Mouse (Mus musculus): ENCODE measurements at regions not wholly inside any gene's neighbourhood (a gene's known extent, or its start where the extent isn't known, plus 50 kb on each side); places are given as distances from the start of the nearest gene placed in this dataset.

DNA sequence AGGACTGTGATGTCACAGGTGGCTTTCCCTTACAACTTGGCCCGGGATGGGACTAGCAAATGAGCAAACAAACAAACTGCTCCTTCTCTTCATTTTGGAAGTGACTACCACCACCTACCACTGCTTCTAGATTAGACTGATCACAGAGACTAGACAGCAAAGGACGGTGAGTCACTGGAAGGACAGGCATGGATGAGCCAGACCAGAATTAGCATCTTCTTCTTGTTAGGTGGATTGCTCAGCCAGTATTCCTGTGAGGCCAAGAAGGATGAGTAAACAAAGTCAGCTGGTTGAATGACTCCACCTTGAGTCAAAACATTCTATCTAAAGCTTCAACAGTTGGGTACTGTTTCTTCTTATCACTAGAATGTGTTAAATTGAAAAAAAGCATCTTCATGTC is 385.1 kb upstream of the Mon1b start:
- no peak for DNase-seq

GRCm38 (mm10) chr8:113254076-113254475 is 381.3 kb upstream of the Mon1b start:
- no peak for DNase-seq

GRCm38 (mm10) chr8:113259477-113259876 is 375.9 kb upstream of the Mon1b start:
- DNase-seq = no peak

DNA sequence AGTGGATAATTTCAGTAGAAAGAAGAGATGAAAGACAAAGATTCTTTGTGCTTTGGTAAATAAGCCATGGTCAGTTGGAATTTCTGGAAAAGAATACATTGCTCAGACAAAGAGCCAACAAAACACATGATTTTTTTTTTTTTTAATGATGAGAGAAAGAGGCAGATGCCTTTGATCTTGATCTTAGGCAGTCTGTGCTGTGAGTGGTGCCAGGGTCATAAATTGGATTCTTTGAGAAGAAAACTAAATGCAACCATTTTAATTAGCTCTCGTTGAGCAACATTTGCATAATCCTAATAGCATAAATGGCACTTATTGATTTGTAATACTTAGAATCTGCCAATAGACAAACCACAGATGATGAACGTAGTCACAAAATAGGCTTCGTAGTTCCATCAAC is 372.1 kb upstream of the Mon1b start:
- DNase-seq = no peak

- no peak for DNase-seq
These were observed 364.1 kb upstream of the Mon1b start for GRCm38 (mm10) chr8:113271262-113271661.

GRCm38 (mm10) chr8:113300273-113300843 is 335.0 kb upstream of the Mon1b start:
- peak in 1 of 2 experiments; percentile 2 for DNase-seq

DNA sequence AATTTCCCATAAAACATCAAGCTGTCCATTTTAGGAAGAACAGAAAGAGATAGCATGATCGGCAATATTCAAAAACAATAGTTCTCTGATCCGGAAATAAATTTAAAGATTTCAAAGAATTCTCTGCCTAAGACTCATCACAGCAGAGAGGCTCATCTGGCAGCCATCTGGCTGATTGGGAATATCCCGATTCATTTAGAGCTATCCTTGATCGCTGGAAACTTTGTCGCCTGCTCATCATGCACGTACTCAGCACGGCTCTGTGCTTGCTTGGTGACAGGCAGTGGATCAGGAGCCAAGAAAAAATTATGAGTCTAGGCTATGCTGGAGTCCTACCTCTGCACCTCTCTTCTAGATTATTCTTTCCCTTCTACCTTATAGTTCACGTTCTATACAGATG is 332.0 kb upstream of the Mon1b start:
- DNase-seq = no peak

DNA sequence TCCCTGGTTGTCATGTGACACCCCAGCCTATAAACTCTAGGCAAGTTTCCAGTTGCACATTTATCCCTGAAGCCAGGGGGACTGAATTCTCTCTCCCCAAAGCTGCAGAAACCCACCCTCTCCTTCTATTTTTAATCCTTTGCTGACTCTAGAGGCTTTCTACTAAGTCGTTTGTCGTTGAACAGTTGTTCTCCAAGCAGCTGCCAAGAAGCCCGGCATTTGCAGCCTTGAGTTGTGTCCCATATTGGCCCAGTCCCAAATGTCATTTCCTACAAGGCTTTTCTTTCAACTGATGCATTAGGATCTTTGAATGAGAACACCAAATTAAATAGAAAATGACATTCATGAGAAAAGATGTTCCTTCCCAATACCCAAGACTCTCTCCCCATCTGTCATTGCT is 318.2 kb upstream of the Mon1b start:
- DNase-seq = peak; percentile 56 to 61

DNA sequence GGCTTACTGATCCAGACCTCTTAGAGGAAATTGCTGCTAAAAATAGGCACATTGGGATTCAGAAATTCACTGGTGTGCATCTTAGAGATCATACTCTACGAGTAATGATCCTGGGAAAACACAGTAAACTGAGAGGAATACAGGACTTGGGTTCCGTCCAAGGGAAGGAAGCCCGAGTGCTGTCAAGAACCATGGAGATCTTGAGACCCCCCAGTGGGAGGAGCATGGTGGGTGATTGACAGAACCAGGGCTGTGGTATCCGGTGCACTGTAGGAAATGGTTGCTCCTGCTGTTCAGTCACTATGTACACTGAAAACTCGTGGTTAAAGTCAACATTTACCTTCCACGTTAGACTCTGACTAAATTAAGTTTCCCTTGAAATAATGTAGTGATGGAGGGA is 303.8 kb upstream of the Mon1b start:
- peak; percentile 37 to 64 for DNase-seq

DNA sequence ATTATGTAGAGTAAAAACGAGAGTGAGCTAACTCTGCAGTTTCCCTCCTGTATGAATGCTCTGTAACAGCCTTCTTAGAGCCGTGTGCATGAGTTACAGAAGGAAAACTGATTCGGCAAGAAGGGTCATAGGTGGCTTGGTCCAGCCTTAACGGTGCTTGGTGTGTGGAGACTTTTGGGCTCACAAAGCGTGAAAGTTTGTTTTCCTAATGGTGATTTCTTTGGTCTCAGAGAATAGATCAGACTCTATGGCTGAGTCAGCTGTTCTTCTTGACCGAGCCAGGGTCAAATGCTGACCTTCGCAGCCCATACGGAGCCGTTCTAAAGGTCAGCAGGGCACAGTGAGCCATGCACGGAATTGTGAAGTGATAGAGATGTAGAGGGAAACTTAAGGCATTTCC is 294.1 kb upstream of the Mon1b start:
- DNase-seq = no peak

- DNase-seq = no peak
These were observed 273.5 kb upstream of the Mon1b start for GRCm38 (mm10) chr8:113361900-113362299.

DNA sequence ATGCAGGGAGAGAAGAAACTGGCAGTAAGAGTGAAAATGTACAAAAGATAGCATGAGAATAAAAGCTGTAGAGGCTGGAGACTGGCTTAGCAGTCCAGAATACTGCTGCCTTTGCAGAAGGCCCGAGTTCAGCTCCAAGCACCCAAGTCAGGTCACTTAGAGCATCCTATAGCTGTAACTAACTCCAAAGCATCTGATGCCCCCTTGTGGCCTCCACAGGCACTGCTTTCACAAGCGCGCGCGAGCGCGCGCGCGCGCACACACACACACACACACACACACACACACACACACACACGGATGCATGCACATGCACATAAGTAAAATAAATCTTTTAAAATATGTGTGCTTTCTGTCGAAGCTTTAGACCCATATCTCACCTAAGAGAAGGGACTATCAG is 271.2 kb upstream of the Mon1b start:
- no peak for DNase-seq

DNA sequence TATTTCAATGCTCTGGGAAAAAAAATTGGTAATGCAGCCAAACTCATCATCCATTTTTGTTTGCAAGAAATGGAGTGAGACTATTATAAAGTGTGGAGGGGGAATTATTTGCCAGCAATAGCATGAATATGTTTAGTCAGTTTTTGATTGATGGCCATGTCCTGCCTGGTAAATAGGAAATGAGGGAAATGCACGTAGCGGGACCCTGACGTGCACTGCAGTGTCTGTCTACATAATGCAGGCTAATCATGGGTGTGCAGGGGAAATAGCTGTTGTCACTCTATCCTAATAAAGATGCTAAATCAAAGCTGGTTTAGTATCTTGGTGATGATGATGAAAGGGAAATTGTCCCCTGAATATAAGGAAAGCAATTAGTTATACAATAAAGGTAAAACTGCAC is 251.9 kb upstream of the Mon1b start:
- DNase-seq = no peak

GRCm38 (mm10) chr8:113383974-113384373 is 251.4 kb upstream of the Mon1b start:
- peak in 1 of 2 experiments; percentile 25 for DNase-seq

GRCm38 (mm10) chr8:113389504-113389903 is 245.9 kb upstream of the Mon1b start:
- DNase-seq = no peak

- no peak for DNase-seq
These were observed 245.3 kb upstream of the Mon1b start for GRCm38 (mm10) chr8:113390038-113390437.

DNA sequence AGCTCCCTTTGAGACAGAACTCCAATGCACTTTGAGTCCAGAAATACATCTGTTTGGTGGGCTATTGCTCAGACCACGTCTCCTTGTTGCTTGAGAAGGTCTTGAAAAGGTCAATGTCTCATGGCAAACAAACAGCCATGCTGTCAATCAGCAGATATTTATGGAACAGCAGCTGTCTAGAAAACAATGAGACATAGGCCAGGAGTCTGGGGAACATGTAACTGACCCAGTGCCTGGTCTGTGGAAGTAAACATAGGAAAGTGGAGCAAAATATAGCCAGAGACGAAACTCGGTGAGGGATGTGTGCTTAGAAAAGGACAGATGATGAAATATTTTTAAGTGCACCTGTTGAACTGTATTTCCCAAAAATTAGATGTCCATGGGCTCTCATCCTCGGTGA is 241.1 kb upstream of the Mon1b start:
- no peak for DNase-seq

DNA sequence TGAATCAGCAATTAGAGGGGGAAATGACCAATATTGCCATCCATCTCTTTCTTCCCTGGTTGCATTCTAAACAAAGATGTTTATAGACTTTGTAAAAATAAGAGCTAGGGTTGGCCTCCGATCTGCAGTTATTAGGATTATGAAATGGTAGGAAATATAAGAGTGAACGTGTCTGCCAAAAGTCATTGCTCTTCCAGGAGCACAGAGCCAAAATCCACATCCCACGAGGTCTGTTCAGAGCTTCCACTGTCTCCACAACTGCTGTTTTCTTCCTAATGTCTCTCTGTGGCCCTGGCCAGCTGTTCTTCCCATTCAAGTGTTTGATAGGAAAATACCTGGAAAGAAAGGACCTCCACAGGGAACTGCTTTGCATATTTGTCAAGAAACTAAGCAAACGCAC is 230.2 kb upstream of the Mon1b start:
- DNase-seq = no peak

DNA sequence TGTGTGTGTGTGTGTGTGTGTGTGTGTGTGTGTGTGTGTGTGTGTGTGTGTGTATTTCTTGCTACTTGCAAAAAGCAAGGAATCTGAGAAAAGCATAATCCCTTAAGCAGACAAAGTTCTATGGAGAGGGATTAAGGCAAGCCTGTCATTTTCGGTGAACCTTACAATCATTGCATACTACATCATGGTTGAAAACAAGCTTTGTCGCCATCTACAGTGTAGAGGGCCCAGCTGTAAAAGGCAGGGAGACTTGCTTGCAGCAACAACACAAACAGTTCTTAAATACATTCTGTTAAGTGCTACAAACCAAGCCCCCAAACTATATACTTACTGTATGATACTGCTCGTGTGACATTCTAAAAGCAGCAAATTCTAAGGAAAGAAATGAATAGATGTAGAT is 216.0 kb upstream of the Mon1b start:
- DNase-seq = peak; percentile 8 to 14

DNA sequence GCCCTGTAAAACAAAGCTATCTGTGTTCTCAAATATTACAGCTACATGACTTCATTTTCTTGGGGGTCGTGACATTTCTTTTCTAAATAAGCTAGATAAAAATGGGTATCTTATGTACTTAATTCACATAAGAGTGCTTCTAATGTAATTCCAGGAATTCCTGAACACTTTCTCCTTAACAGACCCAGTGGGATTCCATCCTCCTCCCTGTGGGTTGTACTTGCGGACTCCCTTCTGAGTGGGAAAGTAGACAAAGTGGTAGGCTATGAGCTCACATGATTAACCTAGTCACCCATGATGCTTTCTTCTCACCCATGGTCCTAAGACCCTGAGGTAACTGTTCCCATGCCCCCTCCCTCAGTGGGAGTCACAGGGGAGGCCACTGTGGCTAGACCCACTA is 212.7 kb upstream of the Mon1b start:
- no peak for DNase-seq

DNA sequence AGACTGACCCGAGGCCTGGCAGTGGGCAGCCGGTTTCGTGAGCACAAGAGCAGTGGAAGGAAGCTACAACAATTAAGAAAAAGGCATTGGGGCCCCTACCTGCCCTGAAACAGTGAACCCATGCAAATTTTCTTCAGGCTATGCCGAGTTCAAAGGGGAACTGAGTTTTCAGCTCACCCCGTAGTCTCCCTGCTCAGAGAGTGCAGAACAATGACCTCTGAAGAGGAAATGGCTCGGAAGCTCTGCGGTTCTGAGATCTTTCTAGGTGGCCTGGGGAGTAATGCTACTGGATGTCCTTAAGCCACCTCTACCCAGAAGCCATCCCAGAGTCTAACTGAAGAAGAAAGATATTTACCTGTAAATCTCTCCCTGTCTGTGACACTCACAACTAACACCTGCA is 196.3 kb upstream of the Mon1b start:
- DNase-seq = no peak

DNA sequence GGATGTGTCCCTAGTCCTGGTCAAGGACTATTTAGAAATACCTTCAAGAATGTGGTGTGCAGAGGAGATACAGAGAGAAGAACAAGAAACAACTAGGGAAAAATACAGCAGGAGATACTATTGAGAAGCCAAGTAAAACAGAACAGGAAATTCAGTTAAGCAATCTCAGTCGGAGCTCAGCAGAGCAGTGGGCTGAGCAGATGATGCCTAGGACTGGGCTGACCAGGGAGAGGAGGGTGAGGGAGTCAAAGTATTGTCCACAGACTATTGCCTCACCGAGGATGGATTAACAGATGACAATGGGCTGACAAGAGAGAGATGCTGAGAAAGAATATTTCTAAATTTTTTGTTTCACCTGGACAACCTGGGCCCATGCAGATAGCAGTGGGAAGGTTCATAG is 181.4 kb upstream of the Mon1b start:
- no peak for DNase-seq

- no peak for DNase-seq
These were observed 170.8 kb upstream of the Mon1b start for GRCm38 (mm10) chr8:113464625-113465024.

GRCm38 (mm10) chr8:113465156-113465555 is 170.2 kb upstream of the Mon1b start:
- peak; percentile 6 to 16 for DNase-seq

DNA sequence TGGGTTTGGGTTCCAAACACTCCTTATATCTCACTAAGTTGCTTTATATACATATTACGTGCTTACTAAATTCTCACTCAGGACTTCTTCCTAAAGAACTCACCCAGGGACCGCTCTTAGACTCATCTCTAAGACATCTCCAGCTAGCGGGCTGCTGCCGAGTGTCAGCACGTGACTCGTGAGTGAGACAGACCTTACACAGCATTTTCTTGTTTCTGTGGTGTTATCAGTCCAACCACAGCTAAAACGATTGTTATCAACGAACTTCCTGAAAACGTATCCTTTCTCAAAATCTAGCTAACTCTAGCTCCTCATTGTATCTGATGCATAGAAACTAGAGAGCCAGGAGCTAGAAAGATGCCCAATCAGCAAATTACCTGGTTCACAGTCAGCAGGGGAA is 168.7 kb upstream of the Mon1b start:
- DNase-seq = no peak

All from cerebellum, postnatal 10 days (tissue).